Mouse (Mus musculus) urinary bladder, postnatal 14 days (tissue): ENCODE data around the gene Hoxb5.

Experiments used
- DNase-seq: peaks from one replicate; pipeline ENCODE4 v3.0.0; 2021; ENCODE audit warnings: low spot score

Gene Hoxb5

GRCm38 (mm10) chr11:96341701-96342575 is 38.8 kb downstream of the Hoxb5 start:
- no peak for DNase-seq

GRCm38 (mm10) chr11:96342576-96342930 is 39.4 kb downstream of the Hoxb5 start:
- no peak for DNase-seq

GRCm38 (mm10) chr11:96343206-96343745 is 40.1 kb downstream of the Hoxb5 start:
- no peak for DNase-seq

GRCm38 (mm10) chr11:96344061-96344877 is 41.1 kb downstream of the Hoxb5 start:
- DNase-seq, result no peak

GRCm38 (mm10) chr11:96344878-96345159 is 41.7 kb downstream of the Hoxb5 start:
- no peak for DNase-seq

GRCm38 (mm10) chr11:96345220-96345892 is 42.2 kb downstream of the Hoxb5 start:
- no peak for DNase-seq

- no peak for DNase-seq
Measured at GRCm38 (mm10) chr11:96345893-96346806, 43.0 kb downstream of the Hoxb5 start.

- DNase-seq, result no peak
Measured at GRCm38 (mm10) chr11:96346916-96347520, 43.9 kb downstream of the Hoxb5 start.

- no peak for DNase-seq
Measured at GRCm38 (mm10) chr11:96347717-96348116, 44.6 kb downstream of the Hoxb5 start.

- no peak for DNase-seq
Measured at GRCm38 (mm10) chr11:96348141-96348928, 45.2 kb downstream of the Hoxb5 start.

GRCm38 (mm10) chr11:96348988-96349387 is 45.9 kb downstream of the Hoxb5 start:
- DNase-seq, result no peak

- no peak for DNase-seq
Measured at GRCm38 (mm10) chr11:96349491-96350340, 46.6 kb downstream of the Hoxb5 start.

GRCm38 (mm10) chr11:96350341-96350624 is 47.1 kb downstream of the Hoxb5 start, which contains the start of gene Hoxb2:
Gene Hoxb2 (plus strand): TSS chr11:96350525.
- DNase-seq, result no peak

GRCm38 (mm10) chr11:96350791-96351190 is 47.7 kb downstream of the Hoxb5 start:
- no peak for DNase-seq

- DNase-seq, result no peak
Measured at GRCm38 (mm10) chr11:96351312-96351711, 48.2 kb downstream of the Hoxb5 start.

- DNase-seq, result peak; percentile 46
Measured at GRCm38 (mm10) chr11:96351831-96352230, 48.7 kb downstream of the Hoxb5 start.

- DNase-seq, result peak; percentile 43
Measured at GRCm38 (mm10) chr11:96352691-96353521, 49.8 kb downstream of the Hoxb5 start.

- DNase-seq, result no peak
Measured at GRCm38 (mm10) chr11:96353522-96353841, 50.3 kb downstream of the Hoxb5 start.

GRCm38 (mm10) chr11:96353939-96354338 is 50.8 kb downstream of the Hoxb5 start:
- DNase-seq, result no peak
